Mouse (Mus musculus): ENCODE measurements around the gene Lpar6.

Lpar6 gene

DNA sequence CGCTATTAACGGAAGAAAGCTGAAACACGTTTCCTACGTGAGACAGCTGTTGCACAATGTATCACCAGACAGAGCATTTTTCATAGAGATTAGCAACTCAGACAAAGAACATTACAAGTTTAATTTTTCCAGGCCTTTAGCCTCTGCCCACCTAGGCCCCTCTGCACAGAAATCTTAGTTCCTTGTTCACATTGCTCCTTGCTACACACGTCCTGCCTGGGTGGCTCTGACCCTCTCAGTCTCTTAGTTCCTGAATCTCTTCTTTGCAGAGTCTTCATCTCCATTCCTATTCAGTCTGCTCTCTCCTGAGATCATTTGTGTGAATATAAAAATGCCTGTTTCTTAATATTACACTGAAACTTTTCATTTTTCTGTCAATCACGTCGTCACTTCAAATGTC is 19.7 kb downstream of the Lpar6 start:
- no peak for DNase-seq

DNA sequence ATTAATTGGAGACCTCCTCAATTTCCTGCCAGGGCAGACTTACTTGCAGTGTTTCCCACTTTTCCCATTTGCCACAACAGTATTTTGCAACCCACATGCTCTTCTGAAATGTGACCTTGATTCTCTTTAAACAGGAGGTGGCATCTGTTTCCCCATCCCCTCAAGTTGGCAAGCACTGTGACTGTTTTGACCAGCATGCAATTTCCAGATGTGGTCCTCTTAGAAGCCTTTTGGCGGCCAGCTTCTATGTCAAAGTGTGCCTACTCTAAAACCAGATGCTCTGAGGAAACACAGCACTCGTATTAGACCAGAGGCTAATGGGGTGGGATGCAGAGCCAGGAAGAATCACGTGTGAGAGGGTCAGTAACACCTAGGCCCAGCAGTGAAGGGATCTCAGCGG is 20.5 kb downstream of the Lpar6 start:
- DNase-seq: no peak

- no peak for DNase-seq
Observed at GRCm38 (mm10) chr14:73262210-73262609, 24.5 kb downstream of the Lpar6 start.

DNA sequence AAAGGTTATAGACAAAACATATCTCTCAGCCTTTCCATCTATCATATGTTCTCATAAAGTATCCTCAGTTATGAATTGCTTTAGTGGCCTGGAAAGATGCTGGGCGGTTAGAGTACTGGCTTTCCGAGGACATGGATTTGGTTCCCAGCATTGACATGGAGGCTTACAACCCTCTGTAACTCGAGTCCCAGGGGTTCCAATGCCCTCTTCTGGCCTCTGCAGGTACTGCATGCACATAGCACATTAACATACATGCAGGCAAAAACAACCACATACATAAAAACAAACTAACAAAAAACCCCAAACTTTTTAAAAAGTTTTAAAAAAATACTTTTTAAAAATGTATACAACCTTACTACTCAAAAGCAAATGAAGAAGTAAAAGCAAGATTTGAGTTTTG is 28.5 kb downstream of the Lpar6 start:
- peak; percentile 56 for DNase-seq

- DNase-seq: no peak
Observed at GRCm38 (mm10) chr14:73271807-73272206, 34.1 kb downstream of the Lpar6 start.

- DNase-seq: no peak
Observed at GRCm38 (mm10) chr14:73279096-73279495, 41.4 kb downstream of the Lpar6 start.

- DNase-seq: no peak
Observed at GRCm38 (mm10) chr14:73280996-73281395, 43.3 kb downstream of the Lpar6 start.

GRCm38 (mm10) chr14:73289915-73290314 is 52.2 kb downstream of the Lpar6 start:
- no peak for DNase-seq

DNA sequence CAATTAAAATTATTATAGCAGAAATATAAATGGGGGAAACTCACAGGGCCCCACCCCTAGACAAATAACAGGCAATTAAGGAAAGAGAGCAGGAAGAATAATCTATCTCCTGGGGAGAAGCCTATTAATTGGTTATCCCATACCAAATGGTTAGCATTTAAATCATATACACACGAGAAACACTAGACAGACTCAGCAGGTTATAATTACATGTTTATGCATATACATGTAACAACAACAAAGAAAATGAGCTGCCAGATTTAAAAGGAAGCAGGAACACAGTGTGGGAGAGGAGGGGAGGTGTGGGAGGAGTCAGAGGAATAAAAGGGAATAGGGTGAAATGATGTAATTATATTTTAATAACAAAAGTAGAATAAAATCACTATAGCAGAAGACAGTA is 54.7 kb downstream of the Lpar6 start:
- DNase-seq: no peak
